Mouse (Mus musculus) ES-E14 (cell line): ENCODE data around the gene Mdfi.

ENCODE experiments used
- HCFC1 ChIP-seq: IDR thresholded peaks from 2 replicates; pipeline ENCODE4 v1.6.1; 2012; ENCODE audit warnings: low read length, inconsistent platforms, borderline replicate concordance; ENCODE audit not compliant: insufficient read depth
- MAFK ChIP-seq: IDR thresholded peaks from 2 replicates; pipeline ENCODE4 v1.6.1; 2014; ENCODE audit warnings: mild to moderate bottlenecking, low read depth, low read length, inconsistent platforms; ENCODE audit not compliant: insufficient read depth
- ZNF384 ChIP-seq: IDR thresholded peaks from 2 replicates; pipeline ENCODE4 v1.6.1; 2012; ENCODE audit warnings: low read depth, low read length, inconsistent platforms

DNA sequence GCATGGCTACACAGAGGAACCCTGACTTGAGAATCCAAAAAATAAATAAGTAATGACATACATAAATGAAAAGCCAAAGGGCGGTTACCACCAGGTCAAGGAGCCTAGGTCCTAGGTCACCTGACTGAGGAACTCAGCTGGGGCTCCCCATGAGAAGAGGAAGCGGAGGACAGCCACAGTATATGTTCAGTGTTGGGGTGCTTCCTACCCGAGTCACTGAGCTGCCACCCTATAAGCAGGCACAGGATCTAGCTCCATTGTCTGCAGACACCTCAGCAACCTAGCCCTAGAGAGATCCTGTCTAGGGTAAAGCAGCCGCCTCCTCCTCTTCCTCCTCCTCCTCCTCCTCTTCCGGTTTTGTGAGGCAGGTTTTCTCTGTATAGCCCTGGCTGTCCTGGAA is 48.6 kb upstream of the Mdfi start:
- TF ChIP-seq ZNF384 (no peak), HCFC1 (no peak), MAFK (no peak)
